Mouse (Mus musculus) small intestine, adult 2 months (tissue): Measurements from ENCODE around the gene Med12l.
"Not testable (repeated sequence)": the region's sequence is repeated elsewhere in the genome, so short reads cannot be mapped to it uniquely, and the experiment has no call there.

Experiments used
- CTCF ChIP-seq: fragments of 200-500 bp; IDR thresholded peaks from 2 replicates; pipeline ENCODE4 v1.5.1; 2012; ENCODE audit warnings: low read depth, mild to moderate bottlenecking, control low read depth, inconsistent platforms, low read length, moderate library complexity, mixed read lengths; ENCODE audit not compliant: insufficient replicate concordance, insufficient read length; ENCODE audit errors: extremely low read depth
- POLR2A ChIP-seq: fragments of 200-500 bp; IDR thresholded peaks from 2 replicates; pipeline ENCODE4 v1.6.1; 2012; ENCODE audit warnings: low read depth, mild to moderate bottlenecking, control low read depth, inconsistent platforms, low read length, moderate library complexity

DNA sequence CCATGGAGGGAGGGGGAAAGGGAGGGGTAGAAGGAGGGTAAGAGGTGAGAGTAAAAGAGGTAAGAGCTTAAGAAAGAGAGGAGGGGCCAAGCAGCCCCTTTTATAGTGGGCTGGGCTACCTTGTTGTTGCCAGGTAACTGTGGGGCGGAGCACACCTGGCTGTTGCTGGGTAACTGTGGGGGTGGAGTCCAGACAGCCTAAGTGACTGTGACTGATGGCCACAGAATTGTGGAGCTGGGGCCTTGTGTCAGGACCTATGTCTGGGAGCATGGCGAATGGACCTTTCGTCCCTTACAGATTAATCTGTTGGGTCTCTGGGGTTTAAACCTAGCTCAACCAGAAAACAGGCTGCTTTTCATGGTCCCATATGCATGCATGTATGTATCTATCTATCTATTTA lies 104.2 kb downstream of the Med12l start:
- not testable (repeated sequence) for TF ChIP-seq CTCF, POLR2A
